Mouse (Mus musculus): ENCODE measurements at regions not wholly inside any gene's neighbourhood (a gene's known extent, or its start where the extent isn't known, plus 50 kb on each side); places are given as distances from the start of the nearest gene placed in this dataset.

DNA sequence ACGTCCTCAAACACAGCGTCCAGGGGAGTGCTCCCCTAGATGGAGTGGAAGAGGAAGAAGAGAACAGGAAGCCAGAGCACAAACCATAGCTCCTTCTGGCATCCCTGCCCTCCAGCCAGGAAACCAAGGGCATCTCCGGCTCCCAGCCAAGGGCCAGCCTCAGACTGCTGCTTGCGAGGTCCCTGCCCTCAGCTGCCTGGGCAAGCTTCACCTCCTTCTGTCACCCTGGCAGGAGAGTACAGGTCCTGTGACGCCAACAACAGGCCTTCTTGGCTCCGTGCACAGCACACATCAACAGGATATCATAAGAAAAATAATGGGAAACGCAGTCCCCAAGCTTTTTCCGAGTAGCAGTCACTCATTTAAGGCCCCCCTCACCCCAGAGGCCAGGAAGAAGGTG lies 212.9 kb upstream of the Mocs1 start:
- DNase-seq (ENCODE audit: low spot score), result no peak

DNA sequence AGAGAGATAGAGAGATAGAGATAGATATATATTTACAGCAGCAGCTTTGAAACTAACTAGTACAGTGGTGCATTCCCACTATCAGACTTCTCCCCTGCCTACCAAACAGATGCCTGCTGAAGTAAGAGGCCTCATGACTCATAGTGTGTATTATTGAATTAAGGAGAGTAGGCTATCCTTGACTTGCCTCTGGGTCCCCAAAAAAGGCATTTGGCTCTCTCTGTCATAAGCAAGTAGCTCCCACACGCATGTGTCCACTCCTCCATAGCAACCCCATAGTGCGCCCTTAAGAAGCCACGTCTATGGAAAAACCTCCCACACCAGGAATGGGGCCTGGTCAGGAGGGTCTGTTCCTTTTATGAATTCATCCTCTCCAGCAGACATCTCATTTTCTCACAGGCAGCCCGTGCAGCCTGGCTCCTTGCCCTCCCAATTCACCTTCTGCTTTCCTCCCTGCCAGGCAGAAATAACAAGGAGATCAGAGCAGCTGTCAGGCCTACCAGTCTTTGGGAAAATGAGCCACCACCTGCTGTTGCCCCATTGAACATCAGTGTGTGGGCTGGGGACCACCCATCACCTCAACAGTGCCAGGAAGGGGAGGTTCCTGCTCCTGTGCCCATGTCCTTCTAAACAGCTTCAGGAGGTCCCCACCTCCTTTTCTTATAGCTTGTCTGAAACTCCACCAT lies 208.5 kb upstream of the Mocs1 start:
- peak; percentile 73 for DNase-seq (ENCODE audit: low spot score)

DNA sequence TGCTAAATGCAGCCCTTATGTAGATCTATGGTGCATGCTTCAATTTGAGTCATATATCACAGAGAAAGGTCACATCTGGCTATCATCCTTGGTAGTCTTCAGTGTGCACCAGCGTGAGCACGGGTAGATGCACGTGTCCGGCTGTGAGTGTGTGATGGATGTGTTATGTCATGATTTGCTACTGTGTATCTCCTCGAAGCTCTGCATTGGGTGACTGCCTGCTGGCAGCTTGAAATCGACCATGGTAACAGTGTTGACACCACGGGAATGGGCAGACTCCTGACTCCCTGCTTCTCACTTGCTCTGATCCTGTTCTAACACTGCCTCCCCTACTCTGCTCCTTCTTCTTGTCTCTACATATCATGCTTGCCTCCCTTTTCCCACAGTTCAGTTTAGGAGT lies 204.9 kb upstream of the Mocs1 start:
- DNase-seq (ENCODE audit: low spot score), result no peak

DNA sequence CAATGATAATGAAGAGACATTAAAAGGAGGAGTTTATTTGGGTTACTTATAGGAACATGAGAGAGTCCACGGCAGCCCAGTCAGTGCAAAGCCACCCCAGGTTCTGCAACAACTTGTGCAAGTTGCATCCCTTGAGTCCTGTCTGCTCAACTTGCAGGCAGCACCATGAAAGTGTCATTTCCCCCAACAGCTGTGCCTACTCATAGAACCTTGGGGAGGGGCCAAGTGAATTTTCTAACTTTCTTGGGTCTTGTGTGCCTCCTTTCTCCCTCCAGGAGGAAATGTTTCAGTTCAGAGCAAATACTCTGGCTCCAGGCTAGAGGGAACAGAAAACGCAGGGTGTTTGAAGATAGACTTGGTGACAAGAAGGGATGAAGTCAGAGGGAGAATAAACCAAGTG lies 204.5 kb upstream of the Mocs1 start:
- no peak for DNase-seq (ENCODE audit: low spot score)

DNA sequence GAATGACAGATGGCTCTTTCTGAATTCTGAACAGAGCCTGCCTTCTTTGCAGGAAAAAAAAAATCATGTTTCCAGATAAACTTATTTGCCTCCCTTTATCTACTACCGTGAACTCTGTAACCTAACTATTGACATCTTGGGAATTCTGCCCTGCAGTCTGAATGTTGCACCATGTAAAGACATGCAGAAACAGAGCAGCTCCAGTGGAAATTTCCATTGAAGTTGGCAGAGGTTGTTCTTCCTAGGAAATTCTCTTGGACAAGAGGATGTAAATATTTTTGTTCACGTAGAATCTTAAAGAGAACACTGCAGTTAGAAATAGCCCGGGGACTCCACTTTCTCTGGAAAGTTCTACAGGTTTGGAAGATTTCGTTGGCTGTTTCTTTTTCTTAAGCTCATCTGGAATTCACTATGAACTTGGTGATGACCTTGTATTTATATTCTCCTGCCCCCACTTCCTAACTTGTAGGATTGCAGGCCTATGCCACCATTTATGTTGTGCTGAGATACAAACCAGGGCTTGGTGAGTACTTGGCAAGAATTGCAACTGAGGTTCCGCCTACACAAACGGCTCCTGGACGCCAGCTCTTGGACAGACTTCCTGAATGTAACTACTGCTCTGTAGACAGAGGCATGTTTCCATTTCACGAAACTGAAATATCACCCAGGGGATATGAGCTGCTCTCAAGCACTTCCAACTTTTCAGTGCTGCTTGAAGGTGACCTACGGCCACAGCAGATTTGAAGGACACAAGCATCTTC lies 202.7 kb upstream of the Mocs1 start:
- peak; percentile 26 for DNase-seq (ENCODE audit: low spot score)

DNA sequence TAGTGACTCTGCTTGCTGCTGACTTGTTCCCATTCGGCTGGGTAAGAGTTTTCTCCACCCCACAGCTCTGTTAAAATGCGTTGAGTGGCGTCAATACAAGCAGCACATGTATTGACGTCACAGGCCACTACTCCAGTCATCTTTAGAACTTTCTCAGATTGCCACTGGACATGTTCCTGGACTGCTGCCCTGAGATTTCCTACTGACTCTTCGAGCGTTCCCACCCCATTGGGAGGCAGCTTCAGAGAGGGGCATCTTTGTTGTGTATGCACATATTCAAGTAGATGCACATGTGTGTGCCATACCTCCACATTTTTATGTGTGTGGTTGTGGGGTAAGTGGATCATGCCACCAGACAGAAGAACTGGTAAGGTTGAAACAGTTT lies 202.2 kb upstream of the Mocs1 start:
- DNase-seq (ENCODE audit: low spot score), result no peak

DNA sequence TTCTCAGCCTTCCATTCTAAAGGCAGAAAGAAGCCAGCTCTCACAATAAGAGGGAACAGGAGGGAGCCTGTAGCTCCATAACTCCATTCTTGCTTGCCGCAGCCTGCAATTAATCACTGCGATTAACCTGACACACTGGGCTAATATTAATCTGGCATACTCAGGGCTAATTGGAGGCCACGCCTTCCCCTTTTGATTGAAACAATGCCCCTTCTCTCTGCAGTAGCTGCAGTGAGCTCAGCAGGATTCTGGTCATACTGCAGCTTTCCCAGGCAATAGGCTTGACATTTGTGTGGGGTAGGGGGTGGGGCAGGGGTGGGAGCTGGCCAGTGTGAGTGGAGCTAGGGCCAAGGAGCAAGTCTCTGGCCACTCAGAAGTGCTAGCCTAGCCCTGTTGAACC lies 196.9 kb upstream of the Mocs1 start:
- no peak for DNase-seq (ENCODE audit: low spot score)

DNA sequence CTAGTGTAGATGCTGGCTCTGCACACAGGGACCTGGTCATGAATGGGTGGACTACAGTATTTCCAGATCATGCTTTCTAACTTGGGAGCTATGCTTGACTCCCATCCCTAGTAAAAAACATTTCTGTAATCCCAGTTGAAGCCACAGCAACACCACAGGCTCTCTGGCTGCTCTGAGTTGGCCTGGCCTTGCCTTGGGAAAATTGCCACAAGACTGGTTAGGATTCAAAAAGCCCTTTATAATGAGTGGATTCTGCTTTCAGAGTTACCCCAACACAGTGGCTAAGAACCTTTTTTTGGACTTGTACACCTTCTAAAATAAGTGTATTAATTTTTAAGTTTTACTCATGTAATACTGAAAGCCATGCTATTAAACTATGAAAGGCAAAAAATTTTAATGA lies 188.1 kb upstream of the Mocs1 start:
- DNase-seq (ENCODE audit: low spot score), result no peak

DNA sequence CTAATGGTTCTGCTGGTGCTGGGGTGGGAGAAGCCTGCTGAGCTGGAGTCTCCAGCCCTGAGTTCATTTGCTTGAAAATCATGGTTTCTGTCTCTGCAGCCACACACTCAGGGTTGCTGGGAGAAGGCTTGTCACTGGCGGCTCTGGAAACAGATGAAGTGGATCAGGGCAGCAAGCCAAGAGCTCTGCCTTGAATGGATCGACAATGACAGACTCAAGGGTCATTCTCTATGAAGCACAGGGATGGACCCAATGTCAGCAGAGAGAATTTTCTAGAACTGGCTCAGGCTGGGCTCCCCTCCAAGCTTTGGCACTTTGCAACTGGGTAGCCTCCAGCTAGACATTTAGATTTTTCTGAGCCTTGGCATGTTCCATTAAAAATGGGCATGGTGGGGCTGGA lies 184.7 kb upstream of the Mocs1 start:
- DNase-seq (ENCODE audit: low spot score), result peak; percentile 48

DNA sequence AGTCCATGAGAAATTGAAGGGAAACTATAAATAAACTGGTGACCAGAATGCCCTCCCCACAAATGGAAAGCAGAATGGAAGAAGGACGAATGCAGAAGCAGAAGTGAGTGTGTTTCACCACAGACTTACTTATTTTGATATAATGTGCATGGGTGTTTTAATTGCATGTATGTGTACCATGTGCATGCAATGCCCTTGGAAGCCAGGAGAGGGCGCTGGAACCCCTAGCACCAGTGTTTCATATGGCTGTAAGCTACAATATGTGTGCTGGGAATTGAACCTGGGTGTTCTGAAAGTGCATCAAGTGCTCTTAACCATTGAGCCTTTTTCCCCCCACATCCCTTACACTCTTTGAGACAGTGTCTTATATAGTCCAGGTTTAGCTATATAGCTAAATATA lies 183.1 kb upstream of the Mocs1 start:
- DNase-seq (ENCODE audit: low spot score), result no peak

DNA sequence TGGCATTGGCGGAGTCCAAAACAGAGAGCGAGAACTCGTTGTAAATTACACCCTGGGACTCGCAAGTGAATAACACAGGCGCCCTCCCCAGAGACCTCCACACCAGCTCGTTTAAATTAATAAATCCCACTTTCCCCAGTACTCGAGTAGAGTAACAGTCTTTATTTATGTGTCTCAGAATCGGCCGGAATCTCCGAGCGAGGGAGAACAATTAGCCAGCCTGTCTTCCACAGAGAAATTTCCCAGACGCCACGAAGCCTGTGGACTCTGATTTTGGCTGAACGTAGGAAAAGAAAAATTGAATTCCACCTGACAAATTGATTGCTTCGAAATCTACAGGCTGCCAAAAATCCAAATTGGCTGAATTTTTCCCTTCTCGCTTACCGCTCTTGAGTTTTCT lies 180.9 kb upstream of the Mocs1 start:
- DNase-seq (ENCODE audit: low spot score), result no peak

DNA sequence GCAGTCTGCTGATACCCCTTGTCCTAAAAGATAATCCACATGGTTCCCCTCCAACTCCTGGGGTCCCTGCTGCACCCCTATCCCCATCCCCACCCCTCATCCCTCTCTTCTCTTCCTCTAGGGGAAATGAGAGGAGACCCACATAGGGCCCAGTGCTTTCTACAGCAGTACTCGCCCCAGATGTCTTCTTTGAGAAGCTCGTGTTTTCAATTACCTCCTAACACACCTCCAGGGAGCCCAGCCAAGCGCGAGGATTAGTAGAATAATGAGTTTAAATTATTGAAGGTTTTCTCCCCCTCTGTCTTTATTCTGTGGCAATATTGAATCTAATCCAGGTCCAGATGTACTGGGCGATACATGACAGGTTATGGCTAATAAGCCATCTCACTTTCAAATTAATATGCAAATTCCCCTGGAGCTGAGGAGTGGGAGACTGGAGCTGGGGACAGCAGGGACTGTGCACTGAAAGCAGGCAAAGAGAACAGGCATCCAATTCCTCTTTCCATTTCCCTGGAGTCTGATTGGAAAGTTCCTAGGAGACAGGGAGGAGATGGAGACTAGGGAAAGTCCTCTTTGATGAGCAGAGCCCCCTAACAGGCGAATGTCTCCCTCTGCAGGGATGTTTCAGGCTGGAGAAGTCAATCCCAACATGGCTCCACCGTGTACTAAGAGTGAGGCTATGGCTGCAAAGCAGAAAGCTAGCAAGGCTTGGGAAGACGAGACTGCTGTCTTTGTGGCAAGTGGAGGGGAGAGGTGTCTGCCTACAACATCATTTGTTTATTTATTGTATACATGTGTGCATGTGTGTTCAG lies 177.2 kb upstream of the Mocs1 start:
- no peak for DNase-seq (ENCODE audit: low spot score)

DNA sequence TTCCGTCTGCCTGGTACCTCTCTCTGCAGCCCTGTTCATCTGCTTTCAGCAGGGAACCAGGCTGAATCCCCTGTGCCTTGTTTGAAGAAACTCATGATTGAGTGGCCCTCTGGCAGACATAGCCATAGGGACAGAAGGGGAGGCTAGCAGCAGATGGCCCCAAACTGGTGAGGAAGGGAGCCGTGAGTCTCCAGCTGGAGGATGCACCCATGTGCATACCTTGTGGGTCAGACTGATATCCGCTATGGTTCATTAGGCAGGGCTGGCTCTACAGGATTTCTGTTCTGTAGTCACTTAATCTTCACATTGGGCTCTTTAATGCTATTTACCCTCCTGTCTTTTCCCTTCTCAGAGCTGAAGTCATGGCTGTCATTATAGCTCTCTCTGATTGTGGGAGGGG lies 175.9 kb upstream of the Mocs1 start:
- no peak for DNase-seq (ENCODE audit: low spot score)

DNA sequence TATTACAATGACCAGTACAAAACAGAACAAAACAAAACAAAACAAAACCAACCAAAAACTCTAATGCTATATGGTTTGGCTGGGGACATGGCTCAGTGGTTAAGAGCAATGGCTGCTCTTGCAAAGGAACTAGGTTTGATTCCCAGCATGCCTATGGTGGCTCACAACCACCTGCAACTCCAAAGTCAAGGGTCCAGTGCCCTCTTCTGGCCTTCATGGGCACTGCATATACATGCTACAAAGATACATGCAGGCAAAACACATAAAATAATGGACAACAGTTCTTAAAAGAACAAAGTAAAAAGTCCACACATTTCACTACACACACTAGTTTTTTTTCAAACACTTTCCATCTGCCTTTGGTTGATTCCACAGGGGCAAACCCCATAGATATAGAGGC lies 169.7 kb upstream of the Mocs1 start:
- no peak for DNase-seq (ENCODE audit: low spot score)

DNA sequence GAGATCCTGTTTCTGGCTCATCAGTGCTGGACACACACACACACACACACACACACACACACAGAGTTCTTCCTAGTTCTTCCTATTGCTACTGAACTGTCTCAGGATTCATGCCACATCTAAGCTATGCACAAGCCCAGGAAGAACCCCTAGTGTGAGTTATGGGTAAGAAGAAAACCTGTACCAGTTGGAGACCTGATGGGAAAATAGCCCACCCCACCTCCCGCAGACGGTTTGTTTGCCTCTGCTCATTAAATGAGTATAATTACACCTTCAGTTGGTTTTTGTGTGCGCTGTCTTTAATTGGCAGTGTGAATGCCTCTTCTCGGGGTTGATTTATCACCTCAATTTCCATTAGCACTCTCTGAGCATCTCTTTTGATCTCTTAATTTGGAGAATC lies 165.8 kb upstream of the Mocs1 start:
- DNase-seq (ENCODE audit: low spot score), result no peak

DNA sequence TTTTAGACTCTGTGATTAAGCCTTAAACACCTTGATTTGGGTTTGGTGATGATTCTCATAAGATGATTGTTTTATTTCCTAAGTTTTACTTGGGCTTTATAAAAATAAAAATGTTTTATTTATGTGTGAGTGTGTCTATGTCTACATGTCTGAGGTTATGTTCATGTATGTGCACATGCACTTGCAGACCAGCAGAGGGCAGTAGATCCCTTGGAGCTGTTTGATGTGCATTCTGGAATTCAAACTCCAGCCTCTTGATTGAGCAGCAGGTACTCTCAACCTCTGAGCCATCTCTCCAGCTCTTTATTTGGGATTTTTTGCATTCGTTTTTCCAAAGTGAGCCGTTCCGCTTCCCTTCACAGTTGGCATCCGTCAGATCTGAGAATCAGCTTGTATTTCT lies 161.8 kb upstream of the Mocs1 start:
- no peak for DNase-seq (ENCODE audit: low spot score)

DNA sequence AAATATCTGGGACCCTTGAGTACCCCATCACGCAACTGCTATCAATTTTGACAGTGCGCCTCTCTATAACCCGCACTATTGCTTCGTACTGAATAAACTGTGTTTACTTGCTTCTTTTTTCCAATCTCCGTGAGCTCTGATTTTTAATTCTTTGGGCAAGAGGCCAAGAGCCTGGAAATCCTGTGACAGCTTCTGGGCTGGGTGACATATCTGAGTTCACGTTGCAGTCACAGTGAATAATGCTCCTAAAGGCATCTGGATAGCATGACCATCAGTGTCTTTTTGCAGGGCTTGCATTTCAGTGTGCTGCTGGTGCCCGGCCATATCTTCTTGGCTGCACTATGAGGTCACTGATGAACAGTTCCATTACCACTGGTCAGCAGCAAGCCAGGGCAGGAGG lies 158.2 kb upstream of the Mocs1 start:
- DNase-seq (ENCODE audit: low spot score), result no peak

DNA sequence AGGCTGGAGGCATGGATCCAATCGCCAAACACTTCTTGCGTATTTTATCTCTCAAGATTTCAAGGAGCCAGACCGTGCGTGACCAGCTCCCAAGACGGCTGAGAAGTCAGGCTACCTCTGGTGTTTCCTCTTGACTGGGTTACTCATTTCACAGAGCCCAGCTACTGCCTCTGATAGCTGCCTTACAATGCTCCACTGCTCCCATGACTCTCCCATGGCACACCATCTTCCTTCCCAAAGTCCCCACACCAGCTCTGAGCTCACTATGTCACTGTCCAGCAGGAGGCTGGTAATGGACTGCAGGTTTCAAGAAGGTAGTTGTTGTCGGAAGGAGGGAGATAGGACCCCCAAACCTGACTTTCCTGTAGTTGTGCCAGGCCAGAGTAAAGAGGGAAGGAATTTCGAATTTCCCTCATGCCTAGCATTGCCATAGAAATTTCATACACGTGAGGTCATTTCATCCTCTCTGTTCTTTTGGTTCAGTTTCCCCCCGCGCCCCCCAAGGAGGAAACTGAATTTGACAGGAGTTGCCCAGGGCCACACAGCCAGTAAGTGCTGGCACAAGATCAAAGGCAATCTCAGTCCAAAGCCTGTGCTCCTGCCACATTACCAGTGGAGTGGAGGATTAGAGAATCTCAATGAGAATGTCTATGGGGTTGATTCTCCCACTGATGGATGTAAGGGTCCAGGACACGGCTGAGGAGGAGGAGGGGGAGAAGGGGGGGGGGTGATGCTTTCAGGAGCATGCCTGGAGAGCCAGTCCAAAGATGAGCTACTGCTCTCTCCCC lies 155.3 kb upstream of the Mocs1 start:
- DNase-seq (ENCODE audit: low spot score), result no peak

DNA sequence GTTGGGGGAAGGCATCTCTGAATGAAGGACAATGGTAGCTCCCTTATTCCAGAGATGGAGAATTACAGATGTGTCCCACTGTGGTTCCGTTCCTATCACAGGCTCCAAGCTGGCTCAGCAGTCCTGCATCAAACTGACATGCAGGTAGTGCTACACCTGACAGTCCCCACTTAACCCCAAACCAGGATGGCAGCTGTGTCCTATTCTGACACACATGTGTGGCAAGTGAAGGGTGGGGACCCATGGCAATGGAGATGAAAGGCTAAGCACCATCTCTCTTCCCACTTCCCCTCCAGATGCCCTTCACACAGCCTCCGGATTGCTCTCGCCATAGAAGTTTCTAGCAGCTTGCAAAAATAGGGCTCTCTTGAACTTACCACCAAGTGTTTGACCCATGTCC lies 153.2 kb upstream of the Mocs1 start:
- DNase-seq (ENCODE audit: low spot score), result no peak

DNA sequence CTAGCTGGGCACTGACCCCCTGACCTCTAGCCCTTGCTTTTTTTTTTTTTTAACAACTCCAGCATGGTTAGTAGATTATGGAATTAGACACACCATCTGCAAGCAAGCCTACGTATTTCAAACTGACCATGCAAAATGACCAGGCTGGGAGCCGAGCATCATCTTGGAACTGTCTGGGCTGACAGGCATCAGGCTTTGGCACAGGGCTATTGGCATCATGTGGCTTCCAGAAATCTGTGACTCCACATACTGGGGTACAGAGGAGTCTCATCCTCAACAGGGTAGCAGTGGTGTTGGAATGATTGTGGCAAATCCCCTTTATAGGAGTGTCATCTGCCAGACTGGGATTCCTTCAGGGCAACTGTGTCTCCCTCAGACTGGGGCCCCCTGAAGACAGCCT lies 152.7 kb upstream of the Mocs1 start:
- no peak for DNase-seq (ENCODE audit: low spot score)

DNA sequence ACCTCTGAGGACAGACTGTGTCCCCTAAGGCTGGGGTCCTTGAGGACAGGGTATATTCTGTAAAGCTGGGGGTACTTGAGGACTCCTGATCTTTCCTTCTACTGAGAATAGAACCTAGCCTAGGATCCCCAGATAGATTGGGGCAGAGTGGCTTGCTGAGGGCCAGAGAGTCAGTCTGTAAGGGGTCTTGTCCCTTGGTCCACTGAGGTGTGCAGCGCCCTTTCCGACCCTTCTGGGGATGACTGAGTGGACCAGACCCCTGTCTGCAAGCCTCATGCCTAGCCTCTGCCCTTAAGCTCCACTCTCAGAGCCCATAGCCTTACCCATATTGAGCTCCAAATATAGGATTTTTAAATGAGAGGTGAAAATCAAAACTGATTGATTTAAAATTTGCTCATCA lies 152.2 kb upstream of the Mocs1 start:
- no peak for DNase-seq (ENCODE audit: low spot score)

DNA sequence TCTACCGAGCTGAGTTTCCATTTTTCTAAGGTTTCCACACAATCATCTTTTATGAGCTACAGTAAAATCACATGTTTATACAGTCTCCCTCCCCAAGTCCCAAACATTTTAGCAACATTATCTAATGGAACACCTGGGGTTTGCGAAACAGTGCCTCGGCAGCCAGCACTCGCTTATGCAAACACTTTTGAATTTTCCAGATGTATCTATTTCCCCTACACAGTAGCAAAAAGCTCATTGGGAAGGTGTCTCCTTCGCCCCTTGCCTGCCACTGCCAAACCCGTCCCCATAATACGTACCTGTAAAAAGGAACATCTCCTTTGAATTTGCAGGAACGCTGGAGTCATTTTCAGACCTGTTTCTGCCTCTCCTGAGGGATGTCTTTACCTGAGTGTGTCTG lies 149.6 kb upstream of the Mocs1 start:
- no peak for DNase-seq (ENCODE audit: low spot score)

Data from layer of hippocampus, adult 11-12 months (tissue).